Mouse (Mus musculus) erythroblast, embryonic 14.5 days (primary cell): Measurements from ENCODE around the gene Zfp341.

Source experiments
- GATA1 ChIP-seq: IDR thresholded peaks from 2 replicates; pipeline ENCODE4 v1.6.1; 2012; ENCODE audit warnings: low read length, inconsistent platforms, mixed read lengths
- TAL1 ChIP-seq: IDR thresholded peaks from 3 replicates; pipeline ENCODE4 v1.6.1; 2012; ENCODE audit warnings: low read length, inconsistent platforms, mixed read lengths

GRCm38 (mm10) chr2:154584931-154585601 lies 28.0 kb upstream of the Zfp341 start:
- TF ChIP-seq GATA1 (no peak), TAL1 (no peak)
